Mouse (Mus musculus): ENCODE data around the gene Ankub1.

Ankub1 gene

DNA sequence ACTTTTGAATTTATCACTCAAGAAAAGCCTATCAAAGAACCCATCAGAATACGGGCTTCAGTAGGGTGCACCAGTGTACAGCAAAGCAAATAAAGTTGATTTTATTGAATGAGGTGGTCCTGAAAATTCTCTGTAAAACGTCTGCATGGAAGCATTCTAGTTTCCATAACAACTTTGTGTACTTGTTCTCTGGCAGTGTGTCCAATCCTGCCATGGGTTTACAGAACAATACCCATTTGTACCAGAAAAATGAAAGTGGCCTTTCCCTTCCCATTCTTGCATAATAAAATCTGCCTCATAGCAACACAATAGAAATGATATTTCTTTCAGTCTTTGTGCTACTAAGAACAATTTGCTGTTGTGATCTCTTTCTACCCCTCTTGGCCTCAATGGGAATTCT, at the start of gene Ankub1:
Gene Ankub1 (minus strand): TSS at position 81 of the 400 bp plus-strand sequence.
- DNase-seq (ENCODE audit: low spot score): no peak

DNA sequence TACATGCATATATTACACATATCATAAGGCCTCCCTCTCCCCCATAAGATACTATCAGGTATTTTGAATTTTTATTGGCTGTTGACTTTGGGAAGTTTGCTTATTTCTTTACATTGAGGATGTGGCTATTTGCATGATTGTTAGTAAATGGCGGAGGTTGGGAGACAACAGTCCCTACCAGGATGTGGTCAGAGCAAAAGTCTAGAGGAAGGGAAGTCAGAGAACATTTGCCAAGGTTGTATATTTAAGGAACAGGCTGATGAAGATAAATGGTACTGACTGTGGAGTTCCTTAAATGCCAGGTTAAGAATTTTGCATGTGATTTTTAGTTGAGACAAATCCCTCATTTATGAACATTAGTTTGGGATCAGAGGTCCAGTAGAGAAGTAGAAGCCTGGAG, 47.2 kb upstream of the Ankub1 start:
- DNase-seq (ENCODE audit: low spot score): no peak

DNA sequence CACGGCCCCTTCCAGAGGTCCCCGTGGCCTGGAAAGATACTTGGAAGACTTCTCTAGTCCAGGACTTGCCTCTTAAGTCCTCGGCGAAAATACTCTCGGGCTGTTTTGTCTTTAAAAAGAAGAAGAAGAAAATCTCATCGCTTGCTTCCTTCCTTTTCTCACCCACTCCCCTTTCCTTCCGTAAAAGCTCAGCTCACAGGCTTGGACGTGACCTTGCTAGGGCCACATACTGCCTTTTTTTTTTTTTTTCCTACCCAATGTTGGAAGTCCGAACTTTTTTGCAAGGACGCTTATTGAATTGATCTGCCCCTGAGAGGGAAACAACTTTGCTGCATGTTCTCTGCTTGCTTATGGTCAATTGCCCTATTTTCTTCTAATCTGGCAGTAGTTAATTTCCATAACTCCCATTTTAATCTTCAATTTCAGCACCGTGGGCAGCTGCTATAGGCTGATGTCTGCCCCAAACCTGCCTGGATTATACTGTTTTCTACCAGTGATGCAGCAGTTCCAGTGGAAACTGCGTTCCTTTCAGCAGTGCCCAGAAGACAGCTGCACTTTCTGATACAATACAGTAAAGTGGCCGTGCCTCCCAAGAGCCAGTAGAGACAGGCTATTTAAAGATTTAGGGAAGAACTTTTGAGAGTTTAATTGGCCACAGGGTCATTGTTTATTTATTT, 44.0 kb upstream of the Ankub1 start:
- peak; percentile 37 for DNase-seq (ENCODE audit: low spot score)

DNA sequence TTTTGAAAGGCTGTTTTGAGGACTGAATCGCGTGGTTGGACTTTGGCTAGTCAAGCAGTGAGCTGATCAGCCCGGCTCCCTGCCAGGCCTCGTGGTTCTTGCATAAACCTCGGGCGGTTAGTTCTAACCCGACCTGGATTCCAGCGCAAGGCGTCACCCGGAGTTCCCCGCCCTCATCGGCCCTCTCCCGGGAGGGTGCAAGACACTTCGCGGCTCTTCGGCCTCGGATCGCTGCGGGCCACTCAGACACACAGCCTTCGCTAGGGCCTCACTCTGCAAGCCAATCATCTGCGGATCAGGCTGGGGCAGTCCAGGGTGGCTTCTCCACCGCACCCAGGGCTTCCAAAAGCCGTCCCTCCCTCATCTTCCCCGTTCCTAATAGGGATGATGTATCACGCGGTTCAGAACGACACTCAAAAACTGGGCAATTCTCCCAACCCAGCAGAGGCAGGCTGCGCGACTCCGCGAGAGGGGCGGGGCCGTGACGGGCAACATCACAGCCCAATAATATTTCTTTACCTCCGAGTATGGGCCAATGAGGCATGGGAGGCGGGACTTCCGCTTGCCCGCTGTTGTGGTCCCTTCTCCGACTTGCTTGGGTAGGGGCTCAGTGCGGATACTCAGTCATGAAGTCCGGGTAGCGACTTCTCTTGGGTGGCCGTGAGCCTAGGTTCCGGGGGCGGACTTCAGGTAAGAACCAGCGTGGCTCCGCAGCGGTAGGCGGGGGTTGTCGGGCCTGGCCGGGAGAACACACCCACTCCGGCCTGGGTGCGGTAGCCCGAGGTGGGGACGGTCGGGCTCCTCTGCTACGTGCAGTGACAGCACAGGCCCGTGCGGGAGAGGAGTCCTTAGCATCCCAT, 43.1 kb upstream of the Ankub1 start, which contains the start of gene Rnf13:
Gene Rnf13 (plus strand): TSS at position 552 of the 860 bp plus-strand sequence.
- DNase-seq (ENCODE audit: low spot score): peak; percentile 96

DNA sequence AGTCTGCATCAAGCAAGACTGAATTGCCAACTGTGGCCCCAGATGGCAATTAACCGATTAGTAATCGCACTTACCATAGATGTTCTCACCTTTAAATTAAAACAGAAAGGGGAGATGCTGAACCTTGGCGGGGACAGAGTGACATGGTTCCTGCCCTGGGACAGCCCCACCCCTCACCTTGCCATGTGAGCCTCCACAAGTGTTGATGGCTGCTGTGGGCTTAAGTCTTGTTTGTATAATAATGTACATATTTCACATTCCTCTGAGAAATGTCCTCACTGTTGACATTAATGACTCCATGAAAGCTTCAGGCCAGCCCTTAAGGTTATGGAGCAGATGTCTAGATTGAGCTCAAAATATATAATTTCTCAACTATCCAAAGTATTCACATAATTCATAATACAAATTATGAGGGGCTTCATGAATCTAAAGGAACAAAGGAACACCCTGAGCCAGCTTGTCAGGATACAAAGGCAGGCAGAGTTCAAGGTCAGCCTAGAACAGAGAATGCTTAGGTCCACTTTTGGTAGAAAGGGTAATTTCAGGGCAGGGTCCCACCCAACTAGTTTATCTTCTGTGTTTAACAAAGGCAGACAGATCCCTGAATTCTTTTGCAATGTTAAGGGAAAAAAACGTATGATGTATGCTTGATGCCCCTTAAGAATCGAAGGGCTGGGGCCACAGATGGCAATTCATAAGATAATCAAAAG, 39.8 kb upstream of the Ankub1 start:
- DNase-seq (ENCODE audit: low spot score): no peak

DNA sequence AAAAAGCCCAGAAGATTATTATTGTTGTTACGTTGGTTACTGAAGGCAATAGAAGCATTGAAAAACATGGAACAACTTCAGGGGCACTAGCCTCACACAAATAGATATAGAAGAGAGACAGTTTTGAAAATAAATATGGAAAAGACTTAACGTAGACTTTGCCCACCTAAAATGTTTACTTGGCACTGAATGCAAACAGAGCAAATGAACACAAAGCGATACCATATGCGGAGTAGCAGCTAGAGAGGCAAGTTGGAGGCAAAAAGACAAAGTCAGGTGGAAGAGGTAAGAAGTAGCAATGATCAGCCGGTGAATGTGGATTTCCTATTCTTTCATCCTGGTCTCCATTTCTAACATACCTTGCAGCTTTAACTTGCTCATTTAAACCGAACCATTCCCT, 21.6 kb upstream of the Ankub1 start:
- no peak for DNase-seq (ENCODE audit: low spot score)

DNA sequence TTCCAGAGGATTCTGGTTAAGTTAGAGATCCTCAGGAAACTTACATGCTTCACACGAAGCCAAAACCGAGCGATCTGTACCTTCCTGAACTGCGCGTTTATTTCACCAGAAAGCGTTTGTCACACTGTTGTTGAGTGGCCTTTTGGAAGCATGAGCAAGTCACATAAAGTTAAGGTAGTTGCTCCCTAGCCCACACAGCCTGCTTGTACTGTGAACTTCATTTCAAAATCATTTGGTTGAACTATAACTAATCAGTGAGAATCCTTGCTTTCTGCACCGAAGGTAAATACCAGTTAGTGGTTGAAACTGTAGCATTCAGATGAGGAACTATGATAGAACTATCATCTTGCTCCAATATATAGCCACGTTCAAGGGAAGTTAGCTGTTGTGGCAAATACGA, 4.2 kb upstream of the Ankub1 start:
- no peak for DNase-seq (ENCODE audit: low spot score)

DNA sequence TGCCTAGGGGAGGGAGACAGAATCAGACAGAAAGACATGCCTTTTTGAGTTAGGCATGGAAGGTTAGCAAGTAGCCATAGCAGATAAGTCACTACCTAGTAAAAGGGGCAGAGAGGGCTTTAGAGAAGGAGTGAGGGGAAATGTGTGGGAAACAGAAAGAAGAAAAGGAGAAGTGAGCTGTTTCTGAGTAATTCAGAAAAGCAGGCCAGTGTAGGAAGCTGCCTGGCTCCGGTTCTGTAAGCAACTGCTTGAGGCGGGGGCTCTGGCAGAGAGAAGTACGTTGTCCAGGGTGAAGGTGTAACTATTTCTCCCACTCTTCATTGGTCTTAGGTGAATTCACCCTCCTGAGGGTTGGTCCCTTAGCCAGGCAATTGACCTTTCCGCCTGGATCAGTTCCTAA, 3.6 kb upstream of the Ankub1 start:
- DNase-seq (ENCODE audit: low spot score): no peak

DNA sequence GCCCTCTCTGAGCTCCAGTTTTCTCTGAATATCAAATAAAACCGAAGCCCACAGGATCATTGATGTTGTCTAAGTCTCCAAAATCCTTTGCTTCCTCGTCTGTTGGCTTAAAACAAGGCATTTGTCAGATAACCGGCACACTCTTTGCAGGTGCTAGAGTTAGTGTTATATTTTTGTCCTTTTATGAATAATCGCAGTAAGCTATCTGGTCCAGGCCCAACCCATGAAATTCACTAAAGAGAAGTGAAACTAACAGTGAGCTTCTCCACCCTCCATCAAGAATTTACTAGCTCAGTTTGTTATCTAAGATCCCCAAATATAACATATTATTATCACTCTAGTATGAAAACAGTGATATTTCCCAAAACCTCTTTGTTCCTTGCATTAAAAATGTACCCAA, 827 bp downstream of the Ankub1 start:
- no peak for DNase-seq (ENCODE audit: low spot score)

DNA sequence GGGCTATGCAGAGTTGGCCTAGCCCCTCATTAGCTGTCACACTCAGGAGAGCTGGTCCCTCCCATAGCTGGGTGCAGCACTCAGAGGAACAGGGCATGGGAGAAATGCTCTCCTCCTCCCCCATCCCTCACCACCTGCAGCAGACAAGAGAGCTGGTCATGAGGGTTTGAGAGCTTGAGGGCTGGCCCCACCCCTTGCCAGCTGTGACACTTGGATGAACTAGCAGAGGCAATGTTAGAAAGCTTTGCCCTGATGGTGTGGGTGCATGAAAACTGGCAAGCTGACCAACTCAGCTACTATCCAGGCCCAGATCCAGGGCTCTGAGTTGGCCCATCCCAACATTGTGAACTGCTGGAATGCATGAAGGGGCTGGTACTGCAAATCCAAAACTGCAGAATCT, 14.8 kb downstream of the Ankub1 start:
- DNase-seq (ENCODE audit: low spot score): no peak

DNA sequence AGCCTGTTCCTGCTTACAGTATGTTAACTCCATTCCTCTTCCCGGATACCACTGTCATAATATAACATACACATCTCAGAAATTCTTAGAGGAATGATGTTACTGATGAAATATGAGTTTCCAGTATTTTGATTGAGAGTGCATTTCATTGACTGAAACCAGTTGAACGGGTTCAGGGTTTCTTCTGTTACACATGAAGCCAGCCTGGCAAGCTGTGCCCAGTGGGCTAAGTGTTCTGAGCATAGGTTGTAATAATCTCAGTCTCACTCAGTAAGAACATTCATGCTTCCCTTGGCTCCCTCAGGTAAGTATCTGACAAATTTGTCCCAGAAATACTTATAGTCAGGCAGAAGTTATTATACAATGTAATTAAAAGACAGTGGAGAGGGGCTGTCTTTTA, 18.5 kb downstream of the Ankub1 start:
- no peak for DNase-seq (ENCODE audit: low spot score)

DNA sequence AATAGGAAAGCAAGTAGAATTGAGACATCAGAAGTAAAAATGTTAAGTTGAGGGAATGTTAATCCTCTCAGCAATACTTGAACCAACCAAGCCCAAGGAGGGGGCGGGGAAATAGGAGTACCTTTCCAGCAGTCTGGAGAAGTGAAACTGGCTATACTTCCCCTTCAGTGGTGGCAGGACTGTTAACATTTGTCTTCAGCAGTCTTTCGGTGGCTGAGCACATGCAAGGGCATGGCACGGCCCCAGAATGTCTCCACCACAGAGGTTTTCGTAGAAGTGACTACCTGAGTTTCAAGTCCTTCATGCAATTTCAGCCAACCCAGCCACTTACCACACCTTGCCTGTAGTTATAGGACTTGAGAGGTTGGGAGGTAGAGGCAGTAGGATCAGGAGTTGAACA, 19.0 kb downstream of the Ankub1 start:
- no peak for DNase-seq (ENCODE audit: low spot score)

DNA sequence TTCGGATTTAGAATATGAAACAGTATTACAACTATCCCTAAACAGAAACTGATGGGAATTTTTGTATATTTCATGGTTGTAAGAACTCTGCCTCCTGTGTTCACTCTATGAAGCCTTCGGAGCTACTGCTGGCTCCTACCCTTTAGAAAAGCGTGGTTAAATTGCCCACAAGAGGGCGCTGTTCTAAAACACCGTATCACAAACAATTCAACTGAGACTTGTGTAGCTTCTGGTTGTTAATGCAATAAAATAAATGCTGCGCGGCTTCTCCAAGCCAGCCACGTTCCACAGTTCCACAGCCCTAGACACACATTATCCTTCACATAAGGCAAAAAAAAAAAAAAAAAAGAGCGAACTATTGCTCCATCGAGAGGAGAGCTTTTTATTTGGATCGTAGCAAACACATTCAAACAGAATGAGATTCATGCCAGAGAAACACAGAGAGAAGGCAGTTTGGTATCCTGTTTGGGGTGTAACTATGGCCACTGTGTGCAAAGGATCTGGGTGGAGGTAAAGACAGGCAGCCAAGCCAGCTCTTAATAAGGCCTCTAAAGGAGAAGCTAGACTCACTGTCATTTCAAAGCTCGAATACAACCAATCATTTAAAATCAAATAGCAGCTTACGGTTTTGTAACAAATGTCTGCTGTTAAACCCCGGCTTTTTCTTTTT, 25.4 kb downstream of the Ankub1 start:
- peak; percentile 87 for DNase-seq (ENCODE audit: low spot score)

DNA sequence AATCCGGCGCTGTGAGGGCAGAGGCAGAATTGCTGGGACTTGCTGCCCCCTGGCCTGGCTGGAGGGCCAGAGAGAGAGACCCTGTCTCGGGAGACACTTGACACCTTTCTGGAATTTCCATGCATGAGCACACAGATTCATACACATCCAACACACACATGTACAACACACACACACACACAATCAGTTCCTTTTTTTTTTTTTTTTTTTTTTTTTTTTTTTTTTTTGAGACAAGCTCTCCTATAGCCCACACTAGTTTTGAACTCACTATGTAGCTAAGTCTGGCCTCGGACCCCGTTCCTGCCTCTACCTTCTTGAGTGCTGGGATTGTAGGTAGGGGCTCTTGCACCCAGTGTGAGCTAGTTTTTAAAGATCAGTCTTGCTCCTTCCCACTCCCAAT, 26.7 kb downstream of the Ankub1 start:
- no peak for DNase-seq (ENCODE audit: low spot score)

DNA sequence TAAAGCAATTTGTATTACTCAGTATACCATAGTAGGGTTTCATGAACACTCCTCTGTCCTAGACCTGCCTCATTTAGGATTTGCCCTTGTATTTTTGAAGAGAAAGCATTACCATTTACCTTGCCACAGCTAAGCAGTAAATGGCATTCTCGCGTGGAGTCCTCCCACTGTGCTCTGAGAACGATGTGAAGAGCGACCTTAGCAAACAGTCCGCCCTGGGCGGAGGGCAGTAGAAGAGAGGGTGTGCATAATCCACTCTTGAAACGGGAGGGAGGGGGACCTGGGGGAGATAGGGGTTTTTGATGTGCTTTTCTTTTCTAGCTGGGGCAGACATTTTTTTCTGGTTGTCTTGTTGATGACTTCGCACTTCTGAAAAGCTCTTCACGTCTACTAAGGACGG, 27.9 kb downstream of the Ankub1 start:
- no peak for DNase-seq (ENCODE audit: low spot score)

DNA sequence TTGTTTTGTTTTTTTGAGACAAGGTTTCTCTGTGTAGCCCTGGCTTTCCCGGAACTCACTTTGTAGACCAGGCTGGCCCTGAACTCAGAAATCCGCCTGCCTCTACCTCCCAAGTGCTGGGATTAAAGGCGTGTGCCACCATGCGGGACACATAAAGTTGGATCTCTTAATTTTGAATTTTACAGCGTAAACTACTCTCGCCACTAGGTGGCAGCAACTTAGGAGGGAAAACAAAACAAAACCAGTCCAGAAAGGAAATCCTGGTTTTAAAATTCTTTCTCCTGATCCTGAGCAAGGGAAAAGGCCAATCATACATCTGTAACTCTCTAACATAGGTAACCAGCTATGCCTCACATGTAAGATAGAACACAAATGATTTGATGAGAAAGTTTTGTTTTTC, 28.9 kb downstream of the Ankub1 start:
- DNase-seq (ENCODE audit: low spot score): peak; percentile 78

DNA sequence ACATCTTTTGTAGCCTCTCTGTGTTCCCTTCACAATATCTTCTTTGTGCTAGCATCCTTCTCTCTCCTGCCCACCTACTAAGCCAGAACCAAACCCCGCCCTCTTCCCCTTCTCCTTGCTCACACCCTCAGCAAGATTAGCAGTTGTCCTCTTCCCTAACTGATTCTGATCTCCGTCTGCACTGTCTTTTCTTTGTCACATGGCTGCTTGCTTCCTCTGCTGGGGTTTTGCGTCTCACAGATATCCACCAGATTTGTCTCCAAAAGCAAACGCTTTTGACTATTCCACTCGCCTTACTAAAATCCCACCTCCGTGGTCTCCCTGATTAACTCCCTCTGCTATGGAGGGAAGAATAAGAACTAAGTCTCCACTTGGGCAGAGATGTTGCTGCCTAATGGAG, 34.0 kb downstream of the Ankub1 start:
- DNase-seq (ENCODE audit: low spot score): no peak

DNA sequence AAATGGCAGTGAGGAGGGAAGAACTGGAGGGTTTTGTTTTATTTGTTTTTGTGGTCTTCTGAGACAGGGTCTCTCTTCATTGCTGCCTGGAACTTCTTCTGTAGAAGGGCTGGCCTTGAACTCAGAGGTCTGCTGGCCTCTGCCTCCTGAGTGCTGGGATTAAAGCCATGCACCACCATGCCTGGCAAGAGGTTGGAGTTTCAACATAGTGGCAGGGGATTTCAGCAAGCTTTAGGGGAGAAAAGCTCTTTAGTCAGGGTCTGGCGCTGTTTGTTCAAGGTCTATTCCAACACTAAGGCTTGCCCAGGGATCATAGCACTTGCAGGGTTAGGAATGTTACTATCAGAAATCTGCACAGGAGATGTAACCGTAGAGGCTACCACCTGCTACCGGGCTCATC, 39.0 kb downstream of the Ankub1 start:
- no peak for DNase-seq (ENCODE audit: low spot score)

DNA sequence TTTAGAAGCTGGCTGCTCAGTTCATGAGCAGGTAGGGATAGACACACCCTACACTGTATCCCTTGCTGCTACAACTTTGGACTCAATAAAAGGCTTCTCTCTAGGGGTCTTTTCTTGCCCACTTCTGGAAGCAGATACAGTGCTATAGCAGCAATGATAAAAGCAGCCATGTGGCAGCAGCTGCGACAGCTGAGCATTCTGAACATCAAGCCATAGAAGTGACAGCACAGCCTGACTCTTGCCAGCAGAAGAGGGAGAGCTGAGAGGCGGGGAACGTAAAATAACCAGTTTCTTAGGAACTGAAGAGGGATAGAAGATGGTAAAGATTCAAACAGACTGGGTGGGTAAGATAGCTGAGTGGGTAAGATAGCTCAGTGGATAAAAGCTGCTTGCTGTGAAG, 40.1 kb downstream of the Ankub1 start:
- DNase-seq (ENCODE audit: low spot score): no peak

DNA sequence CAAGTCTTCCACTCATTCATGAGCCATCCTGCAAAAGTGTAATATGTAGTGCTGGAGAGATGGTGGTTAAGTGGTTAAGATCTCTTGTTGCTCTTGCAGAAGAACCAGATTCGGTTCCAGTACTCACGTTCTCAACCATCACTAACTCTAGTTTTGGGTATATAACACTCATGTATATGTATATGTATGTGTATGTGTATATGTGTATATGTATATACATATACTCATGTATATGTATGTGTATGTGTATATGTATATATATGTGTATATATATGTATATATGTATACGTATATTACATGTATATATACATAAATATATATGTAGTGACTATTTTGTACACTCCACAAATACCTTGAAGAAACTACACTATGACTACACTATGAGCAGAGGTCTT, 40.7 kb downstream of the Ankub1 start:
- no peak for DNase-seq (ENCODE audit: low spot score)

DNA sequence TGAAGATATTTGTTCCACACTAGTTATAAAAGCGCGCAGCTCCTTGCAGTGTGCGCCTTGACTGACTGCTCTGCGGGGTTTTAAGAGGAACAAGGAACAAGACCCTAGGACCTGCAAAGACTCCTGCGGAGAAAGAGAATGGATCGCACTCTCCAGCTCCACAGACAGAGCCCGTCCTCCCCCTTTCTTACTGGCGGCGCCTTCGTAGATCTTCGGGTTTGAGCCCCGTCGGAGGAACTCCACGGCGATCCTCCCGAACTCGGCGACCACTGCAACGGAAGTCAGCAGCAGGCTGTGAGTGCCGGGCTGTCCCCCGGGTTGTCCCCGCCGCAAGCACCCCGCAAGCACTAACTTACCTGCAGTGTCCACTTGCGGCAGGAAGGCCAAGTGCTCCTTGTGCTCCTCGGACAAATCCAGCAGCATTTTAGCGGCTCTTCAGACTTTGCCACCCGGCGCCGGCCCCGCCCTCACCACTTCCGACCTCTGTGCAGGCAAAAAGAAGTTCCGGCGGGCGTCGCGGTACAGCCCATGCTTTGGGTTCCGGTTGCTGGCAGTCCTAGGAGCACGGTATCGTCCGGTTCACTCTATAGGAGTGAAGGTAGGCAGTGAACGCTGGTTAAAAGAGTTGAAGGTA, 41.3 kb downstream of the Ankub1 start, which contains the start of gene Commd2:
Gene Commd2 (minus strand): TSS at position 485 of the 634 bp plus-strand sequence.
- DNase-seq (ENCODE audit: low spot score): peak; percentile 92

DNA sequence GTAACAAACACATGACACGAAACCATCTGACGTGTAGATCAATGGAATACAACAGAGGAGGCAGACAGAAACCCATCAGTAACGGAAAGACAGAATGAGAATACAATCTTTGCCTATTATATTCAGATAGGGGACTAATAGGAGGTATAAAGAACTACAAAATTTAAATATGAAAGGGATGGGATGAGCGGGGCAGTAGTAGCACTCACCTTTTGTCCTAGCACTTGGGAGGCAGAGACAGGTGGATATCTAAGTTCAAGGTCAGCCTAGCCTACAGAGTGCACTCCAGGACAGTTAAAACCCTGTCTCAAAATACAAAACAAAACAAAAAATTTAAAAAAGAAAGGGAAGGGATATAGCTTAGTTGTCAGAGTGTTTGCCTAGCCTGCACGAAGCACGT, 49.4 kb downstream of the Ankub1 start:
- DNase-seq (ENCODE audit: low spot score): no peak
